In the genomic region with DNA sequence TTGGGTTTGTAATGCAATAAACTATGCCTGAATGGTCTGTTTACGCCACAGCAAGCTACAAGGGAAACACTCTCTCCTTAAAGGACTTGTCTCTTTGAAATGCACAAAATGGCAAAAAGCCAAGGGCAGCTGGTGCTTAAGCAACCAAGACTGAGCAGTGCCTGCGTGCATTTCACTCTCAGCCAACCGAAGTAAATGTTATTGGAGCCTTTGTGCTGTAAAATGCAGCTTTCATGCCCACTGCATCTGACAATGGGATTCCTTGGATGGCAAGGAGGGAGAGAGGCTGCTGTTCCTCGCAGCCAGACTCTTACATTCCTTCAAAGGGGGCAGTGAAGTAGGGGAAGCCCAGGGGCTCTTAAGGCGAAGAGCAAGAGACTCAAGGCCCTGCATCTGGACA, we compare ENCODE assay signal across 8 mouse cellular contexts.
DNase-seq lines count a peak whose midpoint lies in the region; ATAC-seq and TF ChIP-seq lines count a peak whose summit lies in the region.

No protein-coding gene starts in this region.

- H3K27ac ChIP-seq in lung, embryonic 16.5 days (ENCODE audit: low read length): no peak overlapping the region
- H3K27ac ChIP-seq in hindbrain, embryonic 15.5 days (replicated peaks): peak overlapping the region; percentile 73
- H3K27ac ChIP-seq in midbrain, embryonic 16.5 days (ENCODE audit: low read length): peak overlapping the region; percentile 77

- H3K36me3 ChIP-seq in lung, embryonic 16.5 days (ENCODE audit: control insufficient read depth, insufficient read depth, low read length): no peaks in the 10 kb centered on the region
- no peaks in the 10 kb centered on the region for H3K36me3 ChIP-seq in hindbrain, embryonic 15.5 days
- H3K36me3 ChIP-seq in midbrain, embryonic 16.5 days (ENCODE audit: control insufficient read depth, insufficient read depth, low read length): no peaks in the 10 kb centered on the region

- ATAC-seq in lung, embryonic 16.5 days (ENCODE audit: low read depth): peak; percentile 57; the same call in 1 of the 2 replicates
- ATAC-seq in hindbrain, embryonic 15.5 days (ENCODE audit: low FRiP score, low read depth): peak; percentile 92
- ATAC-seq in midbrain, embryonic 16.5 days: peak; percentile 81

- no peak for DNase-seq in lung, adult 2 months
- DNase-seq in embryo, embryonic 11 days: peak; percentile 77
- DNase-seq in cerebellum, postnatal 36 days: no peak
- no peak for DNase-seq in urinary bladder, postnatal 4 days (ENCODE audit: low spot score in 2 of 2)
- DNase-seq in cerebellum, adult 9-10 months: no peak

- no peaks in the 10 kb centered on the region for H3K4me1 ChIP-seq in lung, embryonic 16.5 days (replicated peaks; ENCODE audit: control insufficient read depth, insufficient read depth, low read length)
- H3K4me1 ChIP-seq in lung, adult 2 months (ENCODE audit: control insufficient read depth, insufficient read depth, low read length): no peaks in the 10 kb centered on the region
- H3K4me1 ChIP-seq in hindbrain, embryonic 15.5 days (replicated peaks): peaks cover 31% of the 10 kb centered on the region
- peaks cover 25% of the 10 kb centered on the region for H3K4me1 ChIP-seq in midbrain, embryonic 16.5 days (ENCODE audit: control insufficient read depth, insufficient read depth, low read length)

- no peak for TF ChIP-seq CTCF in lung, adult 2 months (IDR thresholded peaks at IDR 0.05; ENCODE audit: insufficient read depth, low read length)

- H3K4me2 ChIP-seq in lung, embryonic 16.5 days (ENCODE audit: low read depth, low read length): no peak overlapping the region
- H3K4me2 ChIP-seq in hindbrain, embryonic 15.5 days: peak overlapping the region; percentile 27
- H3K4me2 ChIP-seq in midbrain, embryonic 16.5 days (ENCODE audit: low read length): peak overlapping the region; percentile 16; the same call in 1 of the 2 replicates

- H3K4me3 ChIP-seq in lung, embryonic 16.5 days (ENCODE audit: low read length): no peak overlapping the region
- no peak overlapping the region for H3K4me3 ChIP-seq in lung, adult 2 months (replicated peaks; ENCODE audit: extremely low read depth, low read depth, low read length)
- no peak overlapping the region for H3K4me3 ChIP-seq in hindbrain, embryonic 15.5 days
- no peak overlapping the region for H3K4me3 ChIP-seq in midbrain, embryonic 16.5 days (ENCODE audit: low read depth, low read length)

- TF ChIP-seq POLR2A in lung, adult 2 months (IDR thresholded peaks at IDR 0.05; ENCODE audit: borderline replicate concordance, extremely low read depth, low read depth, low read length): no peak

- no peak overlapping the region for H3K9ac ChIP-seq in lung, embryonic 16.5 days (ENCODE audit: low read length)
- H3K9ac ChIP-seq in hindbrain, embryonic 15.5 days: 0 out of 2 replicates have a peak overlapping the region, but pooled peaks have one; percentile 4
- H3K9ac ChIP-seq in midbrain, embryonic 16.5 days (ENCODE audit: low read depth, low read length): peak overlapping the region; percentile 35; the same call in 1 of the 2 replicates

- H3K9me3 ChIP-seq in lung, embryonic 16.5 days (ENCODE audit: control insufficient read depth, low read length): no peaks in the 10 kb centered on the region
- H3K9me3 ChIP-seq in hindbrain, embryonic 15.5 days: no peaks in the 10 kb centered on the region
- no peaks in the 10 kb centered on the region for H3K9me3 ChIP-seq in midbrain, embryonic 16.5 days (replicated peaks; ENCODE audit: control insufficient read depth, low read length, poor library complexity, severe bottlenecking)

- H3K27me3 ChIP-seq in lung, embryonic 16.5 days (ENCODE audit: control insufficient read depth, insufficient read depth, low read depth, low read length): no peaks in the 10 kb centered on the region
- no peaks in the 10 kb centered on the region for H3K27me3 ChIP-seq in hindbrain, embryonic 15.5 days
- no peaks in the 10 kb centered on the region for H3K27me3 ChIP-seq in midbrain, embryonic 16.5 days (ENCODE audit: control insufficient read depth, insufficient read depth, low read depth, low read length)

- 26% methylated on average over 5 of the region's 5 CpGs for WGBS in lung, embryonic 16.5 days
- 31% methylated on average over 5 of the region's 5 CpGs for WGBS in lung, adult 2 months
- 5% methylated on average over 5 of the region's 5 CpGs for WGBS in hindbrain, embryonic 15.5 days
- whole genome bisulfite sequencing in midbrain, embryonic 16.5 days: 10% methylated on average over 5 of the region's 5 CpGs
